Mouse (Mus musculus) urinary bladder, postnatal 36 days (tissue): ENCODE measurements at regions not wholly inside any gene's neighbourhood (a gene's known extent, or its start where the extent isn't known, plus 50 kb on each side); places are given as distances from the start of the nearest gene placed in this dataset.

ENCODE experiments used
- DNase-seq, 2 experiments: peaks; one replicate each; pipeline ENCODE4 v3.0.0; 2022; ENCODE audit warnings: low spot score in 2 of 2, mixed read lengths in 1 of 2

DNA sequence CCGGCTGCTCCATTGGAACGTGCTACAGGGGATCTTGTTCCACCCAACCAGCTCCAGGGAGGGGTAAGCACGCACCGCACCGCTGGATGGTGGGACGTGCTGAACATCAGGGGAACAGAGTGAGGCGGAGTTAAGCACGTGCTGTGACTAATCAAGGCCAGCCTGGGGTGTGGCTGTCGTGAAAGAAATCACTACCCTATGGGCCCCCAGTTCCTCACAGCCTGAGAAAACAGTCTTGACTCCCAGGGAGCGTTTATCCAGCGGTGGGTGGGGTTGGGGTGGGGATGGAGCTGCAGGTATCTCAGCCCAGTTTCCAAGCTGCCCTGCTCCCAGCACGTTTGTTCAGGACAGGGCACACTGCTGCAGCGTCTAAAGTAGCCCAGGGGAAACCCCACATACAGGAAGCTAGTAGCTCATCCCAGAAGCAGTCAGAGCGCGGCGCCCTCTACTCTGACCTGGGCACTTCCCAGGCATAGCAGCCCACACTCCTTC is 113.4 kb upstream of the Egln3 start:
- no peak for DNase-seq

DNA sequence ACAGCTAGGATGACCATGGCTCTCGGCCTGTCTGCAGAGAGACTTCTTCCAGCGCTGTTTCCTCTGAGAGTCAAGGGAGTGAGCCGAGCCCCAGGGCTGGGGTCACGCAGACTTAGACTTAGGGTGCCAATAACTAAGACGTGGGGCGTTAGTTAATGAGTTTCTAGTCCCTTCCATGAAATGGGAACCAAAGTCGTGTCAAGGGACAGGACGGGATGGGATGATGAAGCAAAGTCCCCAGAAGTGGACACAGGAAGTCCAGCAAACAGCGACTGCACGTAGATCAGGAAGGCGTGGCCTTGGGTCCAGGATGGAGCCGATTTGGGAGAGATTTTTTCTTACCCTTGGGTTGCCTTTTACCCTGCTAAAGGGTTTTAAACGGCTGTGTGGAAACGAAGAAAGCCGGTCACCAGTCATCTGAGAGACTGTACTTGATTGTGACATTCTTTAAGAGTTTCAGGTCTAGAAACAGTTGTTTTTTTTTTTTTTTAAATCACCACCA is 112.5 kb upstream of the Egln3 start:
- DNase-seq = no peak

DNA sequence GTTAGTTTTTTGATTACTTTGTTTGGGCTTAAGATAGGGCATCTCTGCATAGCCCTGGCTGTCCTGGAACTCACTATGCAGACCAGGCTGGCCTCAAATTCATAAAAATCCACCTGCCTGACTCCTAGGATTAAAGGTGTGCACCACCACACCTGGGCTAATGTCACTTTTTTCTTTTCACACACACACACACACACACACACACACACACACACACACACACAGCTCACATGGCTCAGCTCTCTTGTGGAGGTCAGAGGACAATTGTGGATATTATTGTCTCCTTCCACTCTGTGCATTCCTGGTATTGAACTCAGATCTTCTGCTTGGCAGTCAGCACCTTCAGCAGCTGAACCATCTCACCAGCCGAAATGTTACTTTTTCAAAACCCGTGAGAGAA is 110.5 kb upstream of the Egln3 start:
- DNase-seq = no peak

DNA sequence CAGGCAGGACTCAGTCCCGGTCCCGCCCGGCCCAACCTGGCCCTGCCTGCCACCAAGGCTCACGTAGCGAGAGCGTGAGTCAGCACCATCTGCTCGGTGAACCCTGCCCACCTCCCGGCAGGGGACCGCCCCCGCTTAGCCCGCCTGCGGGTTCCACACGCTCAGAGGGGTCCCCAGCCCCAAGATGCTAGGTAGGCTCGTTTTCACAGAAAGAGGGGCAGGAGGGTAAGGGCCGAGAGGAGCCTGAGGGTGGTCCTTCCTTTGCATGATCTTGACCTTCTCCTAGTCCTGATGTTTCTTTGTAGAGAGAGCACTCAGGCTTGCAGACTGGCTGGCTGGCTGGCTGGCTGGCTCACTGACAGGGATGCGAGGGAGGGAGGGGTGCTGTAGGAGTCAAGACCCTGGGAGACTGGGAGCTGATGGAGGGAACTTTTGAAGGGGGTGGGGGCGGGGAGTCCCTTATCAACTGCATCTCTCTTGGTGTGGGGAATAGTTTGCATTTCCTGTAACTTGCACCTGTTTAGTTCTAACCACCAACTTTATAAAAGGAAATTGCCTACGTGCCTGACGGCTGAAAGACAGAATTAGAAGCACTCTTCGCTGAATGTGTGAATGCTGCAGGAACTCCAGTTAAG is 109.7 kb upstream of the Egln3 start:
- DNase-seq = peak; percentile 60 to 64

DNA sequence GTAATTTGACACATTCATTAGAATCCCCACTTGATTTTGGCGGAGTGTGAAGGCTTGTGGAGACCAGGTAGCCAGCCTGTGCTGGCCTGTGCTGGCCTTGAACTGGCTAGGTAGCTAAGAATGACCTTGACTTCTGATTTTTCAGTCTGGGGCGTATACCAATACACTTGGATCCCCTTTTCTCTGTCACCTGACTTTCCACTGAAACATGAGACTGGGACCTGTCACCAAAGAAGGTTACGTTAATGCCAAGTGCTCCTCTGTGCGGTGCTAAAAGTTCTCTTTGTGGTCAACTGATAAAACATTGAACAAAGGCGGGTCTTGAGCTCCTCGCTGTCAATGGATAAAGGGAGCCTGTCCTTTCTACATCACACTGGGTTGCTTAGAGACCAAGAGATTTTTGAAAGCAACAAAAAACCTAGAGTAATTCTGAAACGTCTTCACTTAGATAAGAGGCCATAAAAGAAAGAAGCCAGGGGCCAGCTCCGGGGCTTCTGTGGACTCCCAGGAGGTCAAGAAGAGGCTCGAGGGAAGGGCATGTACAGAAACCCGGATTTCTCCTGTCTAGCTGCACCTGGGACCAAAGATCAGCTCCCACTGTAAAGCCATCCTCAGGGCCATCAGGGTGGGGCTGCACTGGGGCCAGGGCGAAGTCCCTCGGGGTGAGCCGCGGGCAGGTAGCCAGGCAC is 109.0 kb upstream of the Egln3 start:
- DNase-seq = no peak

DNA sequence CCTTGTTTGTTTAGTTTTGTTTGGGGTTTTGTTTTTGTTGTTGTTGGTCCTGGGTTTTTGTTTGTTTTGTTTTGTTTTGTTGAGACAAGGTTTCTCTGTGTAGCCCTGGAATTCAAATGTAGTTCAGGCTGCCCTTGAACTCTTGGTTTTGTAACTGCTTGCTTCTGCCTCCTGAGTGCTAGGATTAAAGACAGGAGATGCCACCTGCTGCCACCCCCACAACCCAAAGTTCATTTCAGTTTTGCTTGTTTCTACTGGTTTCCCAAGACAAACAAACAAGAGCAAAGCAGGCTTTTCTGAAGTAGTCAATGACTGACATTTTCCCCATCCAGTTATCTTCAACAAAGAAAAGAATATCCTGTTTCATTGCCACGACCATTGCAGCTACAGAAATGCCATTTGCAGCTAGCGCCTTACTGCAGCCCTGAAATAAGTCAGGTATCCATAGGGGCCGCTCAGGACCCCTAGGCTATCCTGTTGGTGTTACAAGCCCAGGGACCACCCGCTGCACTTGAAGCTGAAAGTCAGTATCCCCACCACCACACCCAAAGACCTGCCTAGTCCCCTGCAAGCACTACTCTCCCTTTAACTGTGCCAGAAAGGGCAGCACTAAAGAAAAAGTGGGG is 108.3 kb upstream of the Egln3 start:
- no peak for DNase-seq

DNA sequence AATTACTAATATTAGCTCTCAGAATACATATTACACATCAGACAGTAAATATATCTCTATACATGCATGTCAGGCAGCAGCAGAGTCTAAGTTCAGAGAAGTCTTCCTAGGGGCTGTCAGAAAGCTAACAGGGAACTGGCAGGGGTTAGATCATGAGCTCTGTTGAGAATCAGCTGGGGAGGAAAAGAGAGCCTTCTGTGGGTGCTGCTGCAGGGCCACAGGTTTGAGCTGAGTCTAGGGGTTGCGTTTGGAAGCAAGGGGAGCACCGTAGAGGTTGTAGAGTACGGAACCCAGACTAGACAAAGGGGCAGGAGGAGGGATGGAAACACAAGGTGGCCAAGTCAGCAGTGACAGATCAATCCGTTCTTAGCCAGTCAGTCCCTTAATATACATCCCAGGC is 106.2 kb upstream of the Egln3 start:
- DNase-seq = no peak

DNA sequence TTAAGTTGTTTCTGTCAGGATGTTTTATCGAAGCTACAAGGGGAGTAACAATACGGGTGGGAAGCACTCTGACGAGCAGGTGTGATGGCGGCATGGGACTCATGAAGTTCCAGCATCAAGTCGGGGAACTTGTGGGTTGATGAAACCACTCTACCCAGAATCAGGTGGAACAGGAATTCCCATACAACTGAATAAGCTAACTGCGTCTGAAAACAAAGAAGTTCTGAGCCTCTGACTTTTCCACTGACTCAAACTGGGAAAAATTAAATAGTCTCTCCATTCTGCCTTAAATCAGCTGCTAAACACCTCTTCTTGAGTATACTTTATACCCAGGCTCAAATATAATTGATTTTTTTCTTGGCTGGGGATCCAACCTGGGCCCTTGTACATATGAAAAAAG is 105.6 kb upstream of the Egln3 start:
- DNase-seq = no peak

DNA sequence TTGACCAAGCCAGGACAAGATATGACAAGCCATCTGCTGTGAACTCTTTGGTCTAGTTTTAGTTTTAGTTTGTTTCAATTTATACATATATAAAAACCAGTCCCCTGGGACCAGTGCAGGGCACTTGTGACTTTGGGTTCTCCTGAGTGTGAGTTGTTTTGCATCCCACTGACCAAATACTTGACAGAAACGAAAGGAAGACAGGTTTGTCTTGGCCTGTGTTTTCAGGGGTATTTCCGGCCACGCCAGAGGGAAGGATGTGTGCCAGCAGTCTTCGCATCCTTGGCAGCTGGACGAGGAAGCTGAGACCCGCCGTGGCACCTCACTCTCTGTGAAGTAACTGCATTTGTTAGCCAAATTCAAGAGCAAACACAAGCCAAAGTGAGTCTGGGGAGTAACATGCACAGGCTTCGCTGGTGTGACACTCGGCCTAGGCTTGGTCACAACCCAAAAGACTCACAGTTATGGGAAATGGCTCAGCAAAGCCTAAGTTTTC is 101.5 kb upstream of the Egln3 start:
- no peak for DNase-seq

DNA sequence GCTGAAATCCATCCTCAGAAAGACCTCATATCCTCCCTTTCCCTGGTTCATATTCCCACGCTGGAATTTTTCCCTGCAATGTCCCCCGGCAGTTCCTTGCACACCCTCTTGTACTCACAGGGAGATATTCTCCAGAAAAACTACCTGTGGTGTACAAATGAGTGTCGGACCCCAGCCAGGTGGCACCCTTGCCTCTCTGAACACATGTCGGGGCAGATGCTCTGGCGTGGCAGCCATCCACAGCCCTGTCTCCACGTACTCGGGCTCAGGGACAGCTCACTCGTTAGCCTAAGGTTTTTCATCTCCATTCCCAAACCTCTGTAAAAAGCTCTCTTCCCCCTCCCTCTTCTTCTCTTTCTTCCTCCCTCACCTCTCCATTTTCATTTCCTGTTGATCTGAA is 100.1 kb upstream of the Egln3 start:
- no peak for DNase-seq

DNA sequence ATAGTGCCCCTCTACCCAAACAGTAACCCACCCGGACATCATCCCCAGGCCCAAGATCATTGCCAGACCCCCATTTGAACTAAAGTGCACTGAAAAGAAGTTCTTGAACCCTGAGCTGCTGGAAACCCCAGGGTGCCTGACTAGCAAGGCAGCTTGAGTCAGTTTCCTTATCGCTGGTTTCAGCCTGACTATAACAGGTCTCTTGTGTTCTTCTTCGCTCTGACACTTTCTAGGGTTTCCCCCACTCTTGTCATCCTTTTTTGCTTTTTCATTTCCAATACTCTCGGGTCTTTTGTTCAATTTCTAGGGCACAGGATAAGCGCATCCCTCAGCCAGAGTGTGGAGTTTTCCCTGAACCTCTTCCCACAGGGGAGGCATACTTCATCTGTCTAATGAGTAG is 95.8 kb upstream of the Egln3 start:
- no peak for DNase-seq

DNA sequence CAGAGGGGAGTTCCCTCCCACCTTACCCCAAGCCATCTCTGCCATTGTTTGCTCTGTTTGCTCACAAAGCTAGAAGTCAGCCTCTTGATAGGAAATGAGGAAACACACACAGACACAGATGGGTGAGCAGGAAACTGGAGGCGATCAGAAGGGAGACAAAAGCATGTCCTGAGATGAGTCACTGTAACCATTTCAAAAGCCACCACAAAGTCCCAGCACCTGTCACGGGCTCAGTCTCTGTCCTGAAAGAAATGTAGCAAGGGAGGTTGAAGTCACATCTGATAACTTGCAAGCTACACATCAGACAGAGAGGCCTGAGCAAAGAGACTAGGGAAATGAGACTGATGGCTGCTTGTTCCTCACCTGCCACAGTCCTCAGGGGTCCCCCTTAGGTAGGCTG is 89.6 kb upstream of the Egln3 start:
- no peak for DNase-seq

DNA sequence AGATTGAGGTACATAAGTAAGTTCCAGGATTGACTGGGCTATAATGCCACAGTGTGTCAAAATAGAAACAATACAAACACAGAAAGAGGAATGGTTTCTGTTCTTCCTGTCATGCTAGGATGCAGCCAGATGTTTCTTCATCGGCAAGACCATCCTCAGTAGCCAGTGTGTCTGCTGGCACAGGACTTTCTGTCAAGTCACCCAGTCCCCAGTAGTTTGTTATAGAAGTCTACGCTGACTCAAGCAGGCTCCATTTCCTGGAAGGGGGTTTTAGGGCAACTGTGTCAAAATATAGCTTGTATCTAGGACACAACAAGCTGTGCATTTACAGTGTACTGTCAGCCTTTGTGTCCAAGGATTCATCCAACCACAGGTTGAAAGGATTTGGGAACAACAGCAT is 86.7 kb upstream of the Egln3 start:
- no peak for DNase-seq

DNA sequence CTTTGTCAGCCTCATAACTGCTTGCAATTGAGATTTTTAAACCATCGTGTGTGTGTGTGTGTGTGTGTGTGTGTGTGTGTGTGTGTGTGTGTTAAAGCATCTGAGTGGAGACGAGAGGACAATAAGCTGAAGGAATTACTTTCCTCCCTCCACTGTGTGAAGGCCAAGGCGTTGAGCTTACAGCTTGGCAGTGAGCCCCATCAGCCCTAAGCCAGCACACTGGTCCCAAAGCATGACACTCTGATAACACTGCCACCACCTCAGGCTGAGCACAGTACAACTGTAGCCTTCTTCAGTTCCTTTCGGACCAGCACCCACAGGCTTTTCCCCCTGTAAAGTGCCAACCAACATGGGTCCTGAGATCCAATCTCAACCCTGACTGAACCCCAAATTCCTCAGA is 85.1 kb upstream of the Egln3 start:
- no peak for DNase-seq

DNA sequence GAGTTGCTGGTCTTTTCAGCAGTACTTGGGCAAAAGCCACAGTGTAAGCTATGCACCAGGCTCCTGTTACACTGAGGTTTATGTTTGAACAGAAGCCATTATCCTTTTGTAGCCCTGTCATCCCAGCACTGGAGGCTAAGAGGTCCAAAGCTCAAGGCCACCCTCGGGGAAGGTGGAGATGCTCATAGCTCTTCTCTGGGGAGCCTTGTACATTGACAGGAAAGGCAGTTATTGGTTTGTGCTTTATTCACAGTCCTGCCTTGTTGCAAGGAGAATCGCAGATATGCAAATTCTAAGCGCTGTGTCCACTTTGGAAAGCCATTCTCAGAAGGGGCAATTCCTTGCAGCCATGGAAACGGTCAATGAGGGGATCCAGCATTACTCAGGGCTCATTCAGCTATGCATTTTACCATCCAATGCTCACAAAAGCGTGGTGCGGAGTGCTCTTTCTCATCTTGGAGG is 84.4 kb upstream of the Egln3 start:
- DNase-seq = no peak

DNA sequence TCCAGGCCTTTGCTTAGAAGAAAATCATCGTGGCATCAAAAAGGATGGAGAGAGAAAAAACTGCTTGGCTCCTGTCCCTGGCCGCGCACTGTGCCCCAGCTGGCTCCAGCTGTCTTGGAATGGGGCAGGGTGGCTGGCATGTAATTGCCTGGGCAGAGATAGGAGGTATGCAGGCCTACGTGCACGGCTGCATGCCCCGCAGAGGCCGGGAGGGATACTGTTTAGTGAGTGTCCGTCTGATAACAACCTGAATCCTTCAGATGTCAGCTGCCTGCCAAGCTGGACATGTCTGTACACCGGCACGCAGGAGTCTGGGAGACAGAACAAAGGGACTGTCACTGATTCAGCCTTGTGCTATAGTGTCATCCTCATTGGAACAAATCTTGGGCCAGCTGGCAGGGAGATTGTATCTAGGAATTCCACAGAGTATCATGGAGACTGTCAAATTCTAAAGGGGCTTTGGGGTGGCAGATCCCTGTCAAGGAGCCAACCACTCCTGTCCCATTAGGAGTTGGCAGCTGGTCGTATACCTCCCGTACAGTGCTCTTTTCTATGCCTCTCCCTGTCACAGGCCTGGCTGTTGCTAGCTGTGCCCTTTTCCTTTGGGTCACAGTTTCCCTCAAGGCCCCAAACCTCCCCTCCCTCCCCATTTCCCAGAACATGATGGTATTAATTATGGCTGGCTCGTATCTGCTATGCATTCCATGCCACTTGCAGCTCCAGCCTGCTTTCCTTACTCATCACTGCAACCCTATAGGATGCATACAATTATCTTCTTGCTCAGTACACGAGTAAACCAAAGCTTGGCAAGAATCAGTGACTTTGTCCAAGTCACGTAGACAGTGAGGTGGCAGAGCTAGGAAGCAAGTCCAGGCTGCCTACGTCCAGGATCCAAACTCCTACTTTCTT is 83.5 kb upstream of the Egln3 start:
- peak in 1 of 2 experiments; percentile 27 for DNase-seq

DNA sequence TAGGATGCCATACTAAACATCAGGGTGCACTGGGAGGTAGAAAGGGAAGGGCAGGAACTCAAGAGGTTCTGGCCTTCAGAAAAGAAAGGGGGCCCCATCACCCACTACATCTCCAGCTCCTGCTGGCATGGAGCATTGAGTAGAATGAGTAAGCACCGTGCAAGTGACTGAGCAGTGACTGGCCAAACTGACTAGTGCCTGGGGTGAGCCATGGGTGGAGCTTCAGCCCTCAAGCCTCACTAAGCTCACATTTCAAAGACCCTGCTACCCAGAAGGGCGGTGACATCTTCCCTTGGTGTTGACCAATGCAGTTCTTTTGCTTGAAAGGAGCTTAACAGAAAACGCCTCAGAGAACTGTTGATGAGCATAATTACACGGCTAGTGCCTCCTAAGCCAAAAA is 80.0 kb upstream of the Egln3 start:
- no peak for DNase-seq

DNA sequence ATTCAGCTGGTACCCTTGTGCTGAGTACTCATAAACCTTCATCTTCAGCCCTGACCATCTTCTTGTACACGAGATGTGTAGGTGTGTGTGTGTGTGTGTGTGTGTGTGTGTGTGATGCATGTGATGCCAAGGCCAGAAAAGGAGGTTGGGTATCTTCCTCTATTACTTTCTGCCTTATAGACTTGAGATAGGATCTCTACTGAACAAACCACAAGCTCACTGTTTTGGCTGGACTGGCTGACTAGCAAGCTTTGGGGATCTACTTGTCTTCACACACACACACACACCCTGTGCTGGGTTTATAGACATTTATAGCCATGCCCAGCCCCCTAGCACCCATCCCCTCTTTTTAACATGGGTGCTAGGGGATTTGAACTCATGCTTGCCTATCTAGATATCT is 79.4 kb upstream of the Egln3 start:
- DNase-seq = no peak

DNA sequence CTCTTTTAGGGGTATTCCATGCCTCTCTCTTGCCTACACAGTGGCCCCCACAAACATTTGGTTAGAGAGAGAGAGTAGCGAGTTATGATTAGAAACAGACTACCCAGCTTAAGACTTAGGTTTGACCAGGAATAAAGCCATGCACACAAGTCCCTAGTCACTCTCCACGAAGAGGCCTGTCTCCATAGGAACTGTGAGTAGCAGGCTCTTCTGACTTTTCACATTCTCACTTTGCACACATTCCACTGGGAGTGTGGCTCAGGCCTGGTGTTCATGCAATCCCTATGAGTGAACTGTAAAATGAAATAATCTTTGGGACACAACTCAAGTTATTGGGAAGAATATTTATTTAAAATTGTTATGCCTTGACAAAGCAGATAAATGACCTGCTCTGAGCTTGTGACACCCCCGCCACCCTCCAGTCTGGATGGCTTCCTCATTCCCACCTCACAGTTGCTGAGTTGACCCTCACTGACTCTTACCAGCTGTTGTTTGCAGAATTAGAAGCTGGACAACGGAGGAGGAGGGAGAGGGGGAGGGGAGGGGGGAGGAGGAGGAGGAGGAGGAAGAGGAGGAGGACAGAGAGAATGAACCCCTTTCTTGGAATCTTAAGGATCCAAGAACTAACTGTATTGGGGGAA is 78.7 kb upstream of the Egln3 start:
- no peak for DNase-seq

DNA sequence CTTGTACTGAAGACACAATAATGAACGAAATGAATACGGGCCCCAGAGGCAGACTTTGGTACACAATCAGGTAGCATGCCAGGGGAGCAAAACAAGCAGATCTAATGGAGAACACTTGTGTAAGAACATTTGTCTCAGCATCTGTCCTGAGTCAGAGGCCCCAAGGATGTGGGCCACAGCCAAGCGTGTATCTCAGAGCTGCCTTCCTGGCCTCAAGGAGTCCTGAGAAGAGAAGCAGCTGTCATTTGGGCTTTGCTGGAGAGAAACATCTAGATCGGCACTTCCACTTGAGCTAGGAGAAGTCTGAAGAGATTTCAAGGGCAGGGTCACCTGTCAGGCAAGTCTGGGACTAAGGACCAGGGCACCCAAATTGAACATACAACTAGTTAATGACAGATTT is 76.8 kb upstream of the Egln3 start:
- no peak for DNase-seq

DNA sequence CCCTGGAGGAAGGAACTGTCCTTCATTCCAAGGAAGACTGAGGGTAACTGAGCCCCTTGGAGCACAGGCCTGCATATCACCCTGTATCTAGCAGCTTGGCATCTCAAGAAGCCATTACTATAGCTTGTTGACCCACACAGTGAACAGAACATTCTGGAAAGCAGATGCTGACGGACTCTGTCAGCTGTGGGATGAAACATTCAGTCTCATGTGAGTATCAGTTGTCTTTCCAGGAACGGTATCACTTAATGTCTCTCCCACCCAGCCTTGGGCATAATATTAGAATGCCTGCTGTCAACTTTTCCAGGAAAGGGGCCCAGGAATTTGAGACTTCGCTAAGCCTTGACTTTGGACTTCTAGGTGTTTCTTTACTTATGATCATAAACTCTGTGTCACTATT is 76.3 kb upstream of the Egln3 start:
- DNase-seq = no peak
